Mouse (Mus musculus): ENCODE measurements at regions not wholly inside any gene's neighbourhood (a gene's known extent, or its start where the extent isn't known, plus 50 kb on each side); places are given as distances from the start of the nearest gene placed in this dataset.
A peak's percentile ranks its signal among the peaks of the same experiment; 100 is the strongest.

GRCm38 (mm10) chr5:53329591-53329990 is 62.7 kb downstream of the Smim20 start:
- DNase-seq (ENCODE audit: low spot score in 2 of 2): no peak

- no peak for DNase-seq (ENCODE audit: low spot score in 2 of 2)
Observed at GRCm38 (mm10) chr5:53336704-53337103, 69.8 kb downstream of the Smim20 start.

- no peak for DNase-seq (ENCODE audit: low spot score in 2 of 2)
Observed at GRCm38 (mm10) chr5:53337816-53338215, 70.9 kb downstream of the Smim20 start.

GRCm38 (mm10) chr5:53345164-53345563 is 78.3 kb downstream of the Smim20 start:
- no peak for DNase-seq (ENCODE audit: low spot score in 2 of 2)

- no peak for DNase-seq (ENCODE audit: low spot score in 2 of 2)
Observed at GRCm38 (mm10) chr5:53346028-53346427, 79.1 kb downstream of the Smim20 start.

GRCm38 (mm10) chr5:53346756-53347155 is 79.9 kb downstream of the Smim20 start:
- peak in 1 of 2 experiments; percentile 24 for DNase-seq (ENCODE audit: low spot score in 2 of 2)

- DNase-seq (ENCODE audit: low spot score in 2 of 2): no peak
Observed at GRCm38 (mm10) chr5:53352852-53353251, 86.0 kb downstream of the Smim20 start.

- no peak for DNase-seq (ENCODE audit: low spot score in 2 of 2)
Observed at GRCm38 (mm10) chr5:53354296-53354695, 87.4 kb downstream of the Smim20 start.

GRCm38 (mm10) chr5:53355069-53355468 is 88.2 kb downstream of the Smim20 start:
- DNase-seq (ENCODE audit: low spot score in 2 of 2): peak; percentile 92

- DNase-seq (ENCODE audit: low spot score in 2 of 2): no peak
Observed at GRCm38 (mm10) chr5:53357086-53357608, 90.3 kb downstream of the Smim20 start.

- DNase-seq (ENCODE audit: low spot score in 2 of 2): no peak
Observed at GRCm38 (mm10) chr5:53358181-53358580, 91.3 kb downstream of the Smim20 start.

- no peak for DNase-seq (ENCODE audit: low spot score in 2 of 2)
Observed at GRCm38 (mm10) chr5:53359887-53360286, 93.0 kb downstream of the Smim20 start.

GRCm38 (mm10) chr5:53361295-53361694 is 94.4 kb downstream of the Smim20 start:
- no peak for DNase-seq (ENCODE audit: low spot score in 2 of 2)

GRCm38 (mm10) chr5:53363898-53364297 is 97.0 kb downstream of the Smim20 start:
- peak in 1 of 2 experiments; percentile 31 for DNase-seq (ENCODE audit: low spot score in 2 of 2)

- DNase-seq (ENCODE audit: low spot score in 2 of 2): no peak
Observed at GRCm38 (mm10) chr5:53366882-53367561, 98.9 kb upstream of the Rbpj start.

GRCm38 (mm10) chr5:53370272-53370671 is 95.7 kb upstream of the Rbpj start:
- DNase-seq (ENCODE audit: low spot score in 2 of 2): no peak

- no peak for DNase-seq (ENCODE audit: low spot score in 2 of 2)
Observed at GRCm38 (mm10) chr5:53371638-53372037, 94.3 kb upstream of the Rbpj start.

- no peak for DNase-seq (ENCODE audit: low spot score in 2 of 2)
Observed at GRCm38 (mm10) chr5:53373315-53373714, 92.6 kb upstream of the Rbpj start.

GRCm38 (mm10) chr5:53376856-53377255 is 89.1 kb upstream of the Rbpj start:
- no peak for DNase-seq (ENCODE audit: low spot score in 2 of 2)

GRCm38 (mm10) chr5:53377698-53378097 is 88.3 kb upstream of the Rbpj start:
- DNase-seq (ENCODE audit: low spot score in 2 of 2): no peak

GRCm38 (mm10) chr5:53378106-53378505 is 87.8 kb upstream of the Rbpj start:
- no peak for DNase-seq (ENCODE audit: low spot score in 2 of 2)

GRCm38 (mm10) chr5:53378599-53378998 is 87.4 kb upstream of the Rbpj start:
- DNase-seq (ENCODE audit: low spot score in 2 of 2): no peak

GRCm38 (mm10) chr5:53379612-53380011 is 86.3 kb upstream of the Rbpj start:
- peak in 1 of 2 experiments; percentile 17 for DNase-seq (ENCODE audit: low spot score in 2 of 2)
